Mouse (Mus musculus) small intestine, adult 2 months (tissue): Measurements from ENCODE around the gene Mfsd12. TPM values are rescaled to one million over a fixed set of nuclear protein-coding genes. Genes with fewer than 3 reads are reported as not detected.

Experiments
- H3K27ac ChIP-seq: fragments of 200-500 bp; 2 replicates; pipeline ENCODE4 v1.5.1; 2012; ENCODE audit warnings: low read depth, low read length, control low read depth, inconsistent platforms; ENCODE audit not compliant: insufficient read depth
- H3K27me3 ChIP-seq: fragments of 200-500 bp; 2 replicates; pipeline ENCODE4 v1.6.1; 2012; ENCODE audit warnings: mild to moderate bottlenecking, moderate library complexity, low read length, inconsistent platforms; ENCODE audit not compliant: control insufficient read depth, insufficient read depth
- H3K36me3 ChIP-seq: fragments of 200-500 bp; 2 replicates; pipeline ENCODE4 v1.6.1; 2012; ENCODE audit warnings: mild to moderate bottlenecking, low read length, control low read depth, inconsistent platforms; ENCODE audit not compliant: control insufficient read depth, insufficient read depth
- H3K4me1 ChIP-seq: fragments of 200-500 bp; 2 replicates; pipeline ENCODE4 v1.6.1; 2012; ENCODE audit warnings: low read length, inconsistent platforms, mixed read lengths; ENCODE audit not compliant: control insufficient read depth, insufficient read depth, insufficient read length
- H3K4me3 ChIP-seq: fragments of 200-500 bp; 2 replicates; pipeline ENCODE4 v1.5.1; 2012; ENCODE audit warnings: low read depth, mild to moderate bottlenecking, control low read depth, inconsistent platforms, low read length, moderate library complexity
- CTCF ChIP-seq: fragments of 200-500 bp; IDR thresholded peaks from 2 replicates; pipeline ENCODE4 v1.5.1; 2012; ENCODE audit warnings: low read depth, mild to moderate bottlenecking, control low read depth, inconsistent platforms, low read length, moderate library complexity, mixed read lengths; ENCODE audit not compliant: insufficient replicate concordance, insufficient read length; ENCODE audit errors: extremely low read depth
- POLR2A ChIP-seq: fragments of 200-500 bp; IDR thresholded peaks from 2 replicates; pipeline ENCODE4 v1.6.1; 2012; ENCODE audit warnings: low read depth, mild to moderate bottlenecking, control low read depth, inconsistent platforms, low read length, moderate library complexity
- WGBS: fragments of 180-500 bp; shearing (Covaris S2); methylation state at CpG from one replicate; pipeline ENCODE4 v1.1.7; 2018; 5-methylcytosine and 5-hydroxymethylcytosine counted together
- polyA plus RNA-seq: library from polyadenylated mRNA; depleted of rRNA; stranded (reverse); fragments of >200 nt; gene quantifications from 2 replicates; pipeline ENCODE4 v1.2.3, GENCODE M21; 2012

Mfsd12 gene
- polyA plus RNA-seq, 1 experiment, result 22.7 TPM

DNA sequence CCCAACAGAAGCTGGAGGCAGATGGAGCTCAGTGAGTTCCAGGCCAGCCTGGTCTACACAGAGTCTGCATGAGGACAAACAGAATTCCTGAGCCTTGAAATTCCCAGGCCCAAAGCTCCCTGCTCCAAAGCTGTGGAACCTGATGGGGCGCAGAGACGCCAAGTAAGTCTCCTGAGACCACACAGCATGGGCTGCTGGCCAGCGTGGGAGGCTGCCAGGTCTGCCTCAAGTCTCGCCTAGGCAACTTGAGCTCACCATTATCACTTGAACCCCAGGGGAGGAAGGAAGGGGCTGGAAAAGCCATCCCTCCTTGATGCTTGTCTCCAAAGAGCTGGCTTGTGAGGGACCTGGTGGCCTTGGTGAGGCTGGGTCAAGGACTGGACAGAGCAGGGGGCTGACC lies 27.3 kb upstream of the Mfsd12 start:
- H3K27ac ChIP-seq, result peak overlapping the region; percentile 62
- TF ChIP-seq CTCF, result no peak
- H3K4me3 ChIP-seq, result no peak overlapping the region
- WGBS, result 73% methylated on average over 4 of the region's 4 CpGs
- H3K36me3 ChIP-seq, result peaks cover 22% of the 10 kb centered on the region
- H3K27me3 ChIP-seq, result peaks cover 11% of the 10 kb centered on the region
- H3K4me1 ChIP-seq, result peaks cover 12% of the 10 kb centered on the region

DNA sequence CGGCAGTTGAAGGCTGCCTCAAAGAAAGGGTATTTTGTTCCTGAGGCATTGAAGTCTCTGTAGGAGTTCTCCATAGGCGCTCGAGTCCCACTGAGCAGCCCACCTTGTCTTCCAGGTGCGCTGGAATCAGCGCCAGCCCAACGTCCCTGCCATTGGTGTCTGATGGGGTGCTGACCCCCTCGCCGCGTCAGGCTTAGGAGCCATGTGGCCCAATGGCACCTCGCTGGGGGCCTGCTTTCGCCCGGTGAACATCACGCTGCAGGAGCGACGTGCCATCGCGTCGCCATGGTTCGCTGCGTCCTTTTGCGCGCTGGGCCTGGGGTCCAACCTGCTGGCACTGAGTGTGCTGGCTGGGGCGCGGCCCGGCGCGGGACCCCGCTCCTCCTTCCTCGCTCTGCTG lies 25.0 kb upstream of the Mfsd12 start:
- H3K27ac ChIP-seq, result no peak overlapping the region
- WGBS, result 39% methylated on average over 29 of the region's 29 CpGs
- 0 out of 2 replicates have a peak overlapping the region, but pooled peaks have one; percentile 20 for H3K4me3 ChIP-seq
- H3K36me3 ChIP-seq, result 0 out of 2 replicates have a peak, but pooled peaks cover under 1% of the 10 kb centered on the region
- H3K27me3 ChIP-seq, result peaks cover 11% of the 10 kb centered on the region
- TF ChIP-seq CTCF, result no peak
- TF ChIP-seq POLR2A, result no peak
- H3K4me1 ChIP-seq, result peaks cover 12% of the 10 kb centered on the region

DNA sequence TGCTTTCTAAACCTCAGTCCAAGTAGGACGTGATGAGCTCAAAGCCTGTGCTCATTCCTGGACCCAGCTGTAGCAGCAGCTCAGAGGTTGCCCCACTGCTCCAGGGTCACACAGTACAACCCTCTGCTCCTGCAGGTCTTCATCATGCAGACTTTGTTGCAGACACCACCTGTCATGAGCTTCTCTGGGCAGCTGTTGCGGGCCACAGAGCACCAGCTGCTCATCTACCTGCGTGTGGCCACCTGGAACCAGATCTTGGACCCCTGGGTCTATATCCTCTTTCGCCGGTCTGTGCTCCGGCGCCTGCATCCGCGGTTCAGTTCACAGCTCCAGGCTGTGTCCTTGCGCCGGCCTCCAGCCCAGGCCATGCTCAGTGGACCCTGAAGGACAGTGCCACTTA lies 23.0 kb upstream of the Mfsd12 start:
- Histone ChIP-seq H3K27ac (no peak overlapping the region), H3K4me3 (no peak overlapping the region), H3K27me3 (peaks cover 11% of the 10 kb centered on the region), H3K4me1 (peaks cover 7% of the 10 kb centered on the region), H3K36me3 (no peaks in the 10 kb centered on the region)
- TF ChIP-seq CTCF (no peak), POLR2A (no peak)
- 75% methylated on average over 11 of the region's 11 CpGs for WGBS

- H3K27ac ChIP-seq, result no peak overlapping the region
- TF ChIP-seq CTCF, result no peak
- TF ChIP-seq POLR2A, result no peak
- 67% methylated on average over 19 of the region's 19 CpGs for WGBS
- H3K36me3 ChIP-seq, result no peaks in the 10 kb centered on the region
- H3K4me1 ChIP-seq, result peaks cover 3% of the 10 kb centered on the region
- H3K27me3 ChIP-seq, result peaks cover 11% of the 10 kb centered on the region
- H3K4me3 ChIP-seq, result no peak overlapping the region
These were observed 21.6 kb upstream of the Mfsd12 start for GRCm38 (mm10) chr10:81335393-81336340.

DNA sequence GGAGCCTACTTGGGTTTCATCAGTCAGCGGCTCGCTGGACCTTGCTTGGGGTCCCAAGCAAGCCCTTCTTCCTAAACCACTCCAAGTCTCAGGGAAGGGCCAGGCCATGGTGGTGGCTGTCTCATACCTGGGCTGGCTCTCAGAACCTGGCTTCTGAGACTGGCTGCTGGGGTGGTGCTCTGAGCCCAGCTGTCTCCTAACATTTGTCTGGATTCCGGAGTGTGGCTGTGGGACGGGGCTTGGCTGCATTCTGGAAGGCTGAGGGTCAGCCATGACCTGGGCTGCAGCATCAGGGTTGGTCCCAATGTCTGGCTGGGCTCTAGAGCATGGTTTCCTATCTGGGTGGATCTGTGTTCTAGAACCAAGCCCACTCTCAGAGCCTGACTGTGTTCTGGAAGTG lies 20.7 kb upstream of the Mfsd12 start:
- H3K27me3 ChIP-seq, result peaks cover 11% of the 10 kb centered on the region
- H3K27ac ChIP-seq, result no peak overlapping the region
- H3K4me1 ChIP-seq, result peaks cover 6% of the 10 kb centered on the region
- no peak for TF ChIP-seq CTCF
- no peak for TF ChIP-seq POLR2A
- no peaks in the 10 kb centered on the region for H3K36me3 ChIP-seq
- H3K4me3 ChIP-seq, result no peak overlapping the region
- WGBS, result 92% methylated on average over 4 of the region's 4 CpGs

GRCm38 (mm10) chr10:81340551-81341332 lies 16.5 kb upstream of the Mfsd12 start:
- 39% methylated on average over 17 of the region's 17 CpGs for WGBS
- Histone ChIP-seq H3K27ac (no peak overlapping the region), H3K4me3 (no peak overlapping the region), H3K4me1 (peaks cover 12% of the 10 kb centered on the region; the same call in 1 of the 2 replicates), H3K27me3 (peaks cover 16% of the 10 kb centered on the region), H3K36me3 (no peaks in the 10 kb centered on the region)
- TF ChIP-seq CTCF (no peak), POLR2A (no peak)
